Mouse (Mus musculus) Muller cell, postnatal 12 days (primary cell): ENCODE measurements around the gene Myo1h.
A peak's percentile ranks its signal among the peaks of the same experiment; 100 is the strongest.

Experiments
- DNase-seq: peaks from one replicate; pipeline ENCODE4 v3.0.0-alpha.2; 2015; ENCODE audit errors: inconsistent ontology term

The Myo1h gene

DNA sequence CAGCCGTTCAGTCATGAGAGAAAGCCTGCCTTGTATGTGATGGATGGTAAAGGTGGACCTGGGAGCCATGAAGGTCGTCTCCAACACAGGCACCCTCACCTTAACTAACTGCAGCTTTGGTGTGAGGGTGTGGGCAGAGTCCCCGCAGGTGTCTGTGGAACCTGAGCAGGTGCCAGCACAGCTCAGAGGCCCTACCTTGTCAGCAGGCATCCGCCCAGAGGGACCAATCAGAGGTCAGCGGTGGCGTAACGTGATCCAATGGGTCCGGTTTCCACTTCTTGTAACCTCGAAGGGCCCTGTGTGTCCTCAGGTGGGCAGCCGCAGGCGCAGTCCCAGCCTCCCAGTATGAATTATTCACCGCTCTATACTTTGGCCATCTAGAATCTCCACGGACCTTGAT lies at the start of gene Myo1h:
Gene Myo1h, plus strand, starts transcription at position 293 of the 400 bp plus-strand sequence.
- DNase-seq, result no peak

DNA sequence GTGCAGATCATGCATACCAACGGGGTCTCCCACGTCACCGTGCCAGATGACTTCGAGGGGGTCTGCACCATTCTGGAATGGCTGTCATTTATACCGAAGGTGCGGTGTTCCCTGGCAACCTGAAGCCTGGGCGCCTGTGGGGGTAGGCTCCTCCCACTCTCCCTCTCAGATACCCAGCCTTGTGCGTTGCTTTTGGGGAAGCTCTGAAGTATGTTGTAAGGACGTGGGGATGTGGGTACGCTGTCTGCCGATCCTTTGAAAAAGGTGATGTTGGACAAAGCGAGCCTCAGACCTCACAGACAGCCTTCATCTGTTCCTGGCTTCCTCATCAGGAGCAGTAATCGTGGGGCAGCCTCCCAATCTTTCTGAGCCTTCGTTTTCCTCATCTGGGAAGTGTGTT lies 49.2 kb upstream of the Myo1h start:
- DNase-seq, result no peak

DNA sequence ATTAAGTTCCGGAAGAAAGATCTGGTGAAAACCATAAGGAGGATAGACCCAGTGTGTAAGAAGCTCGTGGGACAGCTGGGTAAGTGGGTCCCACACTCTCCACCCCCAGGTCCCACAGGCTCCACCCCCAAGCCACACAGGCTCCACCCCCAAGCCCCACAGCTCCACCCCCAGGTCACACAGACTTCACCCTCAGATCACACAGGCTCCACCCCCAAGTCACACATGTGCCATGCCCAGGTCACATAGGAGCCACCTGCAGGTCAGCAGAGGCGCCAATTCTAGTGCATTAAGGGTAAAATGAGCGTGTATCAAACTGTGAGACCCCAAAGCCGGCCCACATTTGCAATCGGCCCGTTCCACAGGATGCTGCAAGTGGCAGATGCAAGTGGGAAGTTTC lies 42.5 kb upstream of the Myo1h start:
- no peak for DNase-seq

DNA sequence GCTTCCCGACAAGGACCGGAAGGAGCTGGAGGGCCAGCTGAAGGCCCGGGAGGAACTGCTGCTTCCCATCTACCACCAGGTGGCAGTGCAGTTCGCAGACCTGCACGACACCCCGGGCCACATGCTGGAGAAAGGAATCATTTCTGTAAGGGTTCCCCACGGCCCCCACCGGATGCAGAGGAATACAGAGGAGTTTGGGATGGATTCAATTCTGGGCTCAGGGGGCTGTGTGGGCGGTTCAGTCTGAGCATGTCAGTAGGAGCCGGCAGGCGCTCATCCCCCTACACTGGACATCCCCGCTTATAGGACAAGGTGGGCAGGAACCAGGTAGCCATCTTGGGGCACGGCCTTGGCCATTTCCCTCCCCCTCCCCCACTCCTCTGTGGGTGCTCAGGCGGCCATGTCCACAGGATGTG lies 40.8 kb upstream of the Myo1h start:
- DNase-seq, result peak; percentile 62

DNA sequence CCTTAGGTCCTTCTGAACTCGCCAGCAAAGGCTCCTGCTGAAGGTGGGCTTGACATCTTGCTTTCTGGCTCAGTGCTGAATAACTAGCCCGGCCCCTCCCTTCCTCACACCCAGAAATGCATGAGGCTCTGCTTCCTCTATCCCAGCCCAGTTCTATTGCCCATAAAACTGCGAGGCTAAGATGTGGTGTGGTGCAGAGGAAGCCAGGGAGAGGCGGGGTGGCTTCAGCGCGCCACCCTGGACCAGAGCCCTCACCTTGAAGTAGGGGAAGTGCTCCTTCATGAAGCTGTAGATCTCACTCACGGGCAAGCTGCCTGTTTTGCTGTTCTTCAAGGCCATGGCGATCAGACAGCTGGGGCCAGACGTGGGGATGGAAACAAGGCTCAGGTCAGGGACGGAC lies 29.5 kb upstream of the Myo1h start:
- DNase-seq, result no peak

DNA sequence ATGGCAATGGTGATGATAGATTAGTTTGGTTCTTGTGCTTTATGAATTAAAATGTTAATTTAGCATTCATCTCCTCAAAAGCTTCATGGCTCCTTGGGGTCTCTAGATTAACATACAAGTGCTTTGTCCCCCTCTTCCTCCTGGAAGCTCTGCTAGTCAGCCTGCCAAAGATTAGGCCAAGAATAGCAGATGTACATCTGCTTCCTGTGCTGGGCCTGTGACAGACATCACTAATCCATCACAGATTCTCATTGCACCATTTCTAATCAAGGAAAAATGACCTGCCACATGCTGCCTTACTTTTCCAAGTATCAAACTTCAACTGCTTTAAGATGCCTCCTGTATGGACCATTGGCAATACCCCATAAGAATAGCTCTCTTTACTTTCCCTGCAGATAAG lies 27.5 kb upstream of the Myo1h start:
- no peak for DNase-seq

DNA sequence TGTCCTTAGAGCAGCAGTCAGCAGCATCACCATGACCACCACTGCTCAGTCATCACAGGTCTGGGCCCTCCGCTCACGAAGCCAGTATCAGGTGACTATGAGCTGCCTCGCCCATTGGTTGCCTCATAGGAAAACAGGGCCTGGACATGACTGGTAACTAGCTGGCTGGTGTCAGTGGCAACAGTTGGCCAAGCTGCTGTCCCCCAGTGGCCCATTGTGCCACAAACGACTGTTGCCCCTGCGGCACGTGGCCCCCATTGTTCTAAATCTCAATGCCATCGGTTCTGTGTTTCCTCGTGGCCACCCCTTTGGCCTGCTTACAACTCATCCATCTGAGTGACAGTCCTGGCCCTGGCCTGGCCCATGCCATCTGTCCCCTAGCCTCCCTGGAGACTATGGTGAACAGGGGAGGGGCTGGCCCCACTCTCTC lies 24.9 kb upstream of the Myo1h start:
- no peak for DNase-seq

DNA sequence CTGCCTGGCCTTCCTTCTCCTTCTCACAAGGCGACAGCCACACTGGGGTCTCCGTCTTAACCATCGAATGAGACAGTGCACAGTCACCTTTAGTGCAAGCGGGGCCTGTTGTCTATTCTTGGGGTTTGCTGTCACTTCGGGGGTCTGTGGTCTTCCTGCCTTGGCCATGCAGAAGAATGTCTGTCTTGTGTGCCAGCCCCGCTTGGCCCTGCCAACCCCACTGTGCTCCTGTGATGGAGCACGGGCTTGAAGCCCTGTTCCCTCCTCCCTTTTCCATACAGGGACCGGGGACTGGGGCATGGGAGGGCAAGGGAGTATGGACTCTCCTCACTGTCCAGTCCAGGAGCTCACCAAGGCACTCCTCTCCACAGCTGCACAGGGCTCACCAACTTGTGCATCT lies 24.2 kb upstream of the Myo1h start:
- DNase-seq, result no peak

DNA sequence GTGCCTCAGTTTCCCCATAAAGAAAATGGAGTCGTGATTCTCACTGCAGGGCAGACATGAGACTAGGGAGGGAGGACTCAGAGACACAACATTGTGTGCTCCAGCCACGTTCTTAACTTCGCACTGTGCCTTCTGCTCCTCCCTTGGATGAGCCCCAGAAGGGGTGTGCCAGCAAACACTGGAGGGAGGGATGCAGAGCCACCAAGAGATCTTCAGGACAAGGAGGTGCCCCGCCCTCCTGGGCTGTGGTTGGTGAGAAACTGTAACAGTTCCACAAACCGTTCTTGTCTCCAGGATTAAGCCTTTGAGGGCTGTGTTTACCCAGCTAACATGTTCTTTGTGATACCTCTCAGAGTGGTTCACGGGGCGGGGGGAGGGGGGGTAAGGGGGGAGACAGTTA lies 20.3 kb upstream of the Myo1h start:
- peak; percentile 16 for DNase-seq

DNA sequence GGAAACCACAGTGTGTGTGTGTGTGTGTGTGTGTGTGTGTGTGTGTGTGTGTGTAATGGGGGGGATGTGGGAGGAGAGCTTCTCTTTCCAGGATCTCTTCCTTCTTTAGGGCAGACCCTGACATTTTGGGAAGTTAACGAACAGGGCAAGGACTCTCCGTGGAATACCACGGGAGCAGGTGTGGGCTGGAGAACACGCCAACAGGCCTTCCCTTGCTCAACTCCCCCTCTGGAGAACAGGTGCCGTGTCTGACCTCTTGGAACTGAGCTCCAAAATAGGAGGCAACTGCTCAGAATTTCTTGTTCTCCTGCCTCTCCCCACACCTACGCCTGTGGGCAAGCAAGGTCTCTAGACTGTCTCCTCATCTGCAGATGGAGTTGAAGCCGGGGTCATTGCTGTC lies 19.5 kb upstream of the Myo1h start:
- no peak for DNase-seq

DNA sequence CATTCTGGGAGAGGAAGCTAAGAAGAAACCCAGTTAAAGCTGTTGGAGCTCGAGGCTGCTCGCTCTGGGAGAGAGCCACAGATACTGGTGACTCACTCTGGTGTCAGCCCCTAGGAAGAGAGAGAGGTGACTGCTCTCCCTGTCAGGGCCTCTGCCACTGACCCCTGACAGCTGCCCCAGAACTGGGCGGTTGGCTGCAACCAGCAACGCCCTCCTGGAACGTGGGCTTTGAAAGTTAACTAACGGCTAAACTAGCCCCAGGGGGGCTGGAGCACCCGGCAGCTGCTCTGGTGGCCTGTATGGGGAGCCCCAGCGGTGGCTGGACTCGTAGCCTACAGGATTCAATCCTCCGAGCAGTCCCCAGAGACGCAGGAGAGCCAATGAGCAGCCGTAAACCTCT lies 19.0 kb upstream of the Myo1h start:
- peak; percentile 52 for DNase-seq

DNA sequence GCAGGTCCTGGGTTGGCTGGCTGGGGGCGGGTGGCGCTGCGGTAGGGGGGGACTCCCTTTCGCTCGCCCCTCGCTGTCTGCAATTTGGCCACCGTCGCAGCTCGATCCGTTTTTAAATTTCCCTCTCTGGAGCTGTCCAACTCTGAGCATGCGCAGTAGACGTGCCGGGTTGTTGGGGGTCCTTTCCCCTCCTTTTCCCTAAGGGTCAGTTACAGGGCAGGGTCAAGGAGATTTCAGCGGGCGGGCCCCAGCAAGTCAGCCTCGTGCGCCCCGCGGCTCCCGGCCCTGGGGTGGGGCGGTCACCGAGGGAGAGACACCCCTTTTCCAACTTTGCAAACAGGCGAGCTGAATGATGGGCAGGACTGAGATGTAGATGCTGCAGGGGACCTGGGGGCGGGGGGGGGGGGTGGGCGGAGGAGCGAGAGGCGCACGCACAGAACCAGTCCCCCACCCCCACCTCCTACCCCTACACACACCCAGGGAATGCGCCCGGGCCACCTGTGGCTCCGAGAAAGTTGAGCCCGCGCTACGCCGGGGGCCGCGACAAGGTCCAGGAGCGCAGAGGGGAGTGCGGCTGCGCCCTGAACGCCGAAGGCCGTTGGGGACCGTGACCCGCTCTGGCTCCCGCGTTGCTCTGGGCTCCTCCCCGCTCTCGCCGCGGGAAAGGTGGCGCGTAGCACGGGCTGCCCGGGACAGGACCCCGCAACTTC lies 15.1 kb upstream of the Myo1h start, which contains the start of gene Foxn4:
Gene Foxn4, minus strand, starts transcription at position 115 of the 710 bp plus-strand sequence.
- DNase-seq, result peak; percentile 19

DNA sequence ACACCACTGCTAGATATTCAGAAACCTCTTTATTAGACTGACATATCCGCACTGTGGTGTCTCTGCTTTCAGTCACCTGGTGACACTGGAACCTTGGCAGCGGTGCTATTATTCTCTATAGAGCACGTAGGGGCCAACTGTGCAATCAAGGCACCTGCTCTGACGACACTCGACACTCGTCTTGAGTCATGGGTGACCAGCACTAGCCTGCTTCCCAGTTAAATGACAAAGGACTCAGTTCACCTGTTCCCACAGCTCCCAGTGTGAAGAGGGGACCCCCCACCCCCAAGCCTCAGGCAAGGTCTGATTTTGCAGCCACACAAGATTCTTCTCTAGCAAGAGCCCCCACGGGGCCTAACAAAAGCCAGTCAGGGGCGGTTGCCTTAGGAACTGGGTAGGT lies 13.6 kb upstream of the Myo1h start:
- DNase-seq, result no peak

DNA sequence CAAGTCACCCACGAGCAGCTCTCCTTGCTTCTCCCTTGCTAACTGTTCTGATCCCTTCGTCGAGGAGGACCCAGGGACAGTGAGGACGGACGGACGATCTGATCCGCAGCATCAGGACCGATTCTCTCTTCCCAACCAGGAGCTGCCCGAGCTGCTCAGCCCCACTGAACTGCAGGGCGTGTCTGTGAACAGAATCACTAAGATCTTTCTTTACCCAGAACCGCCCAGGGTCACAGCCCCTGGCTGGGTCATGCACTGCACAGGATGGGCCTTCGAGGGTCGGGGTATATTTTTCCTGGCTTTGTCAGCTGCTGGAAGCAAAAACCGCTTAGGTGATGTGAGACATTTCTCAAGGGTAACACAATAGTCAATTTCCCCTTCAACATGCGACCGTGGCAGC lies 13.0 kb upstream of the Myo1h start:
- DNase-seq, result no peak

DNA sequence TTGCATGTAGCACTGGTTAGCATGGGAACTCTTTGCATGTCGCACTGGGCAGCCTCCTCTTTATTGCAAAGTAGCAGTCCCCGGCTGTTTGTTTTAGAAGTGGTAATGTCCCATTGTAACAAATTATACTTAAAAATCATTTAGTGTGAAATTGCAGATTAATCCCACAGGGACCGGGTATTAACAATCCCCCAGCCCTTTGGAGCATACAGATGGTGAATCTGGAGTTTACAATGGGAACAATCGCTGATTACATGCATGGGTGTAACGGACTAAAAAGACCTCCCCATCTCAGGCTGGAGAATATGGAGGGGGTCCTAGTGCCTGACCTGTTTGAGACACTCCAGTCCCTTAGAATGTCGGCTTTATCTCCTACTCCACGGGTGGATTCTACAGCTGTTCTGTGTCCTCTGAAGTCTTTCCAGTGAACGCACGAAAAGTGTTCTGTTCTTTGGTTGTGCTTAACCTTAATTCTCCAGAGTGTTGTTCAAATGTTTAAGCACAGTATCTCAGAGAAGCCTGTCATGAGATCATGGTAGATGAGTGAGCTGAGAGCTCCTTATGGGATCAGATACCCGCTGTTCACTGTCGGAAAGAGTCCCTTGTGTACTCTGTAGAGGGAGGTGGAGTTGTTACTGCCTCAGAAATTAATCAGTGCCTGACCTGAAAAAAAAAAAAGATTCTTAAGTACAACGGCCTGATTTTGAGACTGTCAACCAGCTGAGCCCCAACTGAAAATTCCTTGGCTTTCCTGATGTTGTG lies 9.4 kb upstream of the Myo1h start:
- DNase-seq, result no peak

DNA sequence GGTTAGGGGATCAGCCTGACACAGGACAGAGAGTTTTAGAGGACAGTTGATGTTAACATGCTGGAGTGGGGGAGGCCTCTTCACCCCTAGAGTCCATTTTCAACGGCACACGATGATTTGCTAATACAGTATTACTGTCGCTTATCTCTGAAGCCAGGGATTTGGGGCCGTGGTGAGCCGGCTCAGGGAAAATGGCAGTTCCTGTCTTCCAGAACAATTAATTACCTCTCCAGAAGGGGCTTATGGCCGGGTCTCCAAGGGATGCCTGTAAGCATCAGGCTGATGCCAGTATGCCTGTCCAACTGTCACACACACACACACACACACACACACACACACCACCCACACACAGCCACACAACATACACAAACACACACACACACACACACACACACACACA lies 6.6 kb upstream of the Myo1h start:
- no peak for DNase-seq

DNA sequence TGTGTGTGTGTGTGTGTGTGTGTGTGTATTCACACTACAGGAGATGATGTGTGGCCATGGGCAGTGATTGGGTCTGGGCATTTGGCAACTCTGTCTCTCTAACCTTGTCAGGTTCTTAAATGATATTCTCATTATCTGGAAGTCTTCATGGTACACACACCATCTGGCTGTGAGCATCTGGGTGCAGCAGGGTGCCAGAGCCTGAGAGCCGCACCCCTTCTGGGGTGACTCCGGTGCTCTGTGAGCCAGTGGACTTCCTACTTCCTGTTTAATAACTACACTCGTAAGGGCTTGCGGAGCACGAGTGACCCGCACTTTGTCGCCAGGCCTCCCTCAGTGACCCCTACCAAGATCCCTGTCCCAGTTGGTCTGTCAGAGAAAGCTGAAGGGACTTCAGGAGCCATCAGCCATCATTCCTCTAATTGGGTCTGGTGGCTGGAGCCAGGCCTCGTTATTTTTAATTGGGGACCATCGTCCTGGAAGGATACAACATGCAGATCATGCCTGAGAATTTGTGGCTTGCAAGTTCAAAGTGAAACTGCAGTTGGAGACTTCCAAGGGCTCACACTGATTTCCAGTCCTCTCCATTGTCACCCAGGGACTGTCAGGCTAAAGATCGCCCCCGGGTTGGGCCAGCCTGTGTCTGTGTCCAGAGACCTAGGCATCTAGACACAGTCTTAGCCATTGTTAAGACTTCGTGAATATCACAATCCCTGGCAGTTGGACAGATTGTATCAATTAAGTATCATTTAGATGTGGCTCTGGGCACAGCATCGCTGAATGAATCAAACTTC lies 4.2 kb upstream of the Myo1h start:
- DNase-seq, result peak; percentile 98

DNA sequence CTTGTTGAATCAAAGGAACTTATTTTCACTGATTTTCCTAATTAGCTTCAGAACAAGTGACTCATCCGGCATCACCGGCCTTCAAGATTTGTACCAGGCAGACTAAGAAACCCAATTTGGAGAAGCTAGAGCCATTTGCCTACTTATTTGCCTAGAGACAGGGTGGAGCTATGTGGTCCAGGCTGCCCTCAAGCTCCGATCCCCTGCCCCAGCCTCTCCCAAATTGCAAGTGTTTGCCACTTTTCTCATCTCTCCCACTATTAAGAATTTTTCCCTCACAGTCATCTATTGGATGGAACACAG lies 3.6 kb upstream of the Myo1h start:
- no peak for DNase-seq

DNA sequence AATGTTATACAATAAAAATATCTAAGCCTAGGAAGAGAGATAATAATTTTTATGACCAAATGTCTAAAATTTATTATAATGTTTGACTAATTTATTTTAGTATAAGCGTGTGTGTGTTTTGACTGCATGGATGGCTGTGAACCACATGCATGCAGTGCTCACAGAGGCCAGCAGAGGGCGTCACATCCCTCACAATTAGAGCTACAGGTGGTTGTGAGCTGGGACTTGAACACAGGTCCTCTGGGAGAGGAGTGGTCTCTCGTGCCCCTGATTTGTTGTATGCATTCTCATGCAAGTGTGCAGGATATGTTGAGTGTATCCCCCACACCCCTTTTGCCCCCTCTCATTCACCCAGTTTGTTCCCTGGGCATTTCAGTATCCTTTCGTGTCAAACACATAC lies 2.9 kb upstream of the Myo1h start:
- no peak for DNase-seq

DNA sequence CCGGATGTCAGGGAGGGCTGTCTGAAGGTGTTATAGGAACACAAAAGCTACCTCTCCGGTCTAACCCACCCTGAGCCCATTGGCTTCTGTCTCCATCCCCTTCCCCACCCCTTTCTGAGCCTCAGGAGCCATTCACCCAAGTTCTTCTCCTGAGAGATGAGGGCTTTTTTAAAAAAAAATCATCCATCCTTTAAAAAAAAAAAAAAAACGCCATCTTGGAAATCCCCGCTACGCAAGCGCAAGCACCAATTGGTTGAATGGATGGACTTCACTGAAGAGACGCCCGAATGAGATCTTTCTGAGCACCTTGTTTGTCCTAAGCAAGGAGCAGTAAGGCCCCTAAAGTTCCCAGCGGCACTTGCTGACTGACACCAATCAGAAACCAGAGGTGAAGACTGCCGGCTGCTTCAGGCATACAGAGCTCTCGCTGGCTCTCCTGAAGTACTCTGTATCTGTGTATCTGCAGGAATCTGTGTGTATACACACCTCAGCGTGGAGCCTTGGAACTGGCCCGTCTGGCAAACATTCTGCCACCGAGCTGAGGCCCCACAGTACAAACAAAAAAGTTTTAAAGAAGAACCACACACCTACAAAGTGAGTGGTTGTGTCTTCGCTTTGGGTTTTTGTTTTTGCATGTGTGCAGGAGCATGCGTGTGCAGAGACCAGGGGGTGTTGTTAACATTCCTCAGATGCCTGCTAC lies 1.9 kb upstream of the Myo1h start:
- no peak for DNase-seq

DNA sequence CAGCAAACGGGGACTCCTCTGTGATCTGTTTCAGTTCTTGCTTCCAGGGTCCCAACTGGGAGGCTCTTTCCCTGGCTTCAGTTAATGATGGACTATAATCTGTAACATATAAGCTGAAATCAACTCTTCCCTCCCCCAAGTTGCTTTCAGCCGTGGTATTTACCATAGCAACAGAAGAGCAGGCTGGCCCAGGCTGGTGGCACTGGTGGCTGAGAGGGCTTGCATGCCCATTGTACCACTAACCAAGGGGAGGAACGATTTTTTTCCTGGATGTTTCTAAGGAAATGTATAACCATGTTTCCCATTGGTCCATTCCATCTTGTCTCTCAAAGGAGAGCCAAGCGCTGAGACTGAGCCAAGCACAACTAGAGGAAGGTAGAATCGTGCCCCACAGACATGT lies 570 bp upstream of the Myo1h start:
- DNase-seq, result no peak

DNA sequence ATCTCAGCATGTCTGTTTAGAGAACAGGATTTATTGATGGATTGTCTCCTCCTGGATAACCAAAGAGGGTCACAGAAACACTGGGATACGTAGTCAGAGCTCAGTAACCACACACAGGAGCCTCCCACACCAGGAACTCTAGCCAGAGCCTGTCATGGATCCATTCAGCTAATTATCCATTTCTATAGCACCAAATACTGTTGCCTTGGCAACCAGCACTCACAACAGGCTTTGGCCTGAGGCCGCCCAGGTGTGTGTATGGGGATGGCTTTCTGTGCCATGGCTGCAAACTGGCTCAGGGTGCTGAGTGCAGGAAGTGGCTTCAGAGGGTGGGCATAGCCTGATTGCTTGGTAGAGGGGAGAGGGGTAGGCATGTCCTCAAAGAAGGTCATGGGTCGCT lies 1.0 kb downstream of the Myo1h start:
- no peak for DNase-seq
